Mouse (Mus musculus) megakaryocyte progenitor cell, adult 5-6 weeks (primary cell): Measurements from ENCODE around the gene Miga1. TPM values are rescaled to one million over a fixed set of nuclear protein-coding genes. Genes with fewer than 3 reads are reported as not detected.

ENCODE experiments used
- ATAC-seq: replicated peaks from 2 replicates; pipeline ENCODE4 v1.8.0; 2016; ENCODE audit warnings: mild to moderate bottlenecking, moderate TSS enrichment, inconsistent platforms; ENCODE audit not compliant: poor library complexity
- total RNA-seq, 2 experiments: library from RNA; stranded (forward) in 1 of 2; stranded (reverse) in 1 of 2; fragments of 157-497, 149-512 nt in 1 of 2; fragments of 200-1000 nt in 1 of 2; gene quantifications; 2 replicates each; pipeline versions ENCODE4 v1.2.3 to v1.2.4; 2015 to 2017

Gene Miga1
- total RNA-seq, 2 experiments from 2014 or later: 20.4 to 25.9 TPM

- ATAC-seq: no peak
These were observed 51.5 kb downstream of the Miga1 start for GRCm38 (mm10) chr3:152288740-152289139.

- ATAC-seq: no peak
These were observed 51.9 kb downstream of the Miga1 start for GRCm38 (mm10) chr3:152288276-152288675.

- ATAC-seq: 0 out of 2 replicates have a peak, but pooled peaks have one; percentile 37
These were observed 52.4 kb downstream of the Miga1 start for GRCm38 (mm10) chr3:152287810-152288209.

- ATAC-seq: no peak
These were observed 55.4 kb downstream of the Miga1 start for GRCm38 (mm10) chr3:152284759-152285158.

GRCm38 (mm10) chr3:152284306-152284705 is 55.9 kb downstream of the Miga1 start:
- ATAC-seq: no peak

GRCm38 (mm10) chr3:152282126-152282525 is 58.1 kb downstream of the Miga1 start:
- ATAC-seq: no peak

- ATAC-seq: no peak
These were observed 61.8 kb downstream of the Miga1 start for GRCm38 (mm10) chr3:152278431-152278830.

- ATAC-seq: no peak
These were observed 62.3 kb downstream of the Miga1 start for GRCm38 (mm10) chr3:152277912-152278311.

GRCm38 (mm10) chr3:152276935-152277334 is 63.3 kb downstream of the Miga1 start:
- ATAC-seq: no peak

GRCm38 (mm10) chr3:152275008-152275407 is 65.2 kb downstream of the Miga1 start:
- no peak for ATAC-seq

- no peak for ATAC-seq
These were observed 67.1 kb downstream of the Miga1 start for GRCm38 (mm10) chr3:152272974-152273685.

GRCm38 (mm10) chr3:152271876-152272275 is 68.3 kb downstream of the Miga1 start:
- ATAC-seq: no peak

- ATAC-seq: no peak
These were observed 69.0 kb downstream of the Miga1 start for GRCm38 (mm10) chr3:152271071-152271710.

GRCm38 (mm10) chr3:152268099-152268498 is 72.1 kb downstream of the Miga1 start:
- ATAC-seq: no peak

- ATAC-seq: no peak
These were observed 74.2 kb downstream of the Miga1 start, which contains the start of gene Nexn for GRCm38 (mm10) chr3:152266036-152266421. Nexn (minus strand) TSS chr3:152266350.

- ATAC-seq: peak; percentile 38
These were observed 74.7 kb downstream of the Miga1 start for GRCm38 (mm10) chr3:152265351-152266035.

GRCm38 (mm10) chr3:152264830-152265229 is 75.4 kb downstream of the Miga1 start:
- peak; percentile 21; the same call in 1 of the 2 replicates for ATAC-seq

GRCm38 (mm10) chr3:152264374-152264773 is 75.8 kb downstream of the Miga1 start:
- no peak for ATAC-seq

- peak; percentile 36 for ATAC-seq
These were observed 78.3 kb downstream of the Miga1 start for GRCm38 (mm10) chr3:152261948-152262347.

- peak; percentile 24 for ATAC-seq
These were observed 78.8 kb downstream of the Miga1 start for GRCm38 (mm10) chr3:152261436-152261835.

- ATAC-seq: no peak
These were observed 79.8 kb downstream of the Miga1 start for GRCm38 (mm10) chr3:152260362-152260761.

- ATAC-seq: peak; percentile 85
These were observed 80.8 kb downstream of the Miga1 start for GRCm38 (mm10) chr3:152259409-152259808.
